Mouse (Mus musculus) erythroblast, embryonic 14.5 days (primary cell): ENCODE data around the gene 4932438A13Rik. TPM values are rescaled to one million over a fixed set of nuclear protein-coding genes. Genes with fewer than 3 reads are reported as not detected.

Experiments used
- H3K27me3 ChIP-seq: 2 replicates; pipeline ENCODE4 v1.6.1; 2012; ENCODE audit warnings: inconsistent platforms; ENCODE audit not compliant: control insufficient read depth
- H3K36me3 ChIP-seq: 2 replicates; pipeline ENCODE4 v1.6.1; 2012; ENCODE audit warnings: mild to moderate bottlenecking, inconsistent platforms; ENCODE audit not compliant: control insufficient read depth
- H3K4me1 ChIP-seq: 2 replicates; pipeline ENCODE4 v1.6.1; 2012; ENCODE audit warnings: inconsistent platforms; ENCODE audit not compliant: control insufficient read depth
- H3K4me3 ChIP-seq: replicated peaks from 2 replicates; pipeline ENCODE3; 2012; ENCODE audit warnings: moderate library complexity, mild to moderate bottlenecking, inconsistent platforms
- H3K9me3 ChIP-seq: 2 replicates; pipeline ENCODE4 v1.6.1; 2012; ENCODE audit warnings: low read length, inconsistent platforms, mixed read lengths; ENCODE audit not compliant: control insufficient read depth
- GATA1 ChIP-seq: IDR thresholded peaks from 2 replicates; pipeline ENCODE4 v1.6.1; 2012; ENCODE audit warnings: low read length, inconsistent platforms, mixed read lengths
- TAL1 ChIP-seq: IDR thresholded peaks from 3 replicates; pipeline ENCODE4 v1.6.1; 2012; ENCODE audit warnings: low read length, inconsistent platforms, mixed read lengths
- polyA plus RNA-seq: library from polyadenylated mRNA; stranded (reverse); fragments of >175 nt; gene quantifications from 2 replicates; pipeline ENCODE4 v1.2.3, GENCODE M21; 2012

Gene 4932438A13Rik
- polyA plus RNA-seq, 1 experiment: 0.08 TPM

DNA sequence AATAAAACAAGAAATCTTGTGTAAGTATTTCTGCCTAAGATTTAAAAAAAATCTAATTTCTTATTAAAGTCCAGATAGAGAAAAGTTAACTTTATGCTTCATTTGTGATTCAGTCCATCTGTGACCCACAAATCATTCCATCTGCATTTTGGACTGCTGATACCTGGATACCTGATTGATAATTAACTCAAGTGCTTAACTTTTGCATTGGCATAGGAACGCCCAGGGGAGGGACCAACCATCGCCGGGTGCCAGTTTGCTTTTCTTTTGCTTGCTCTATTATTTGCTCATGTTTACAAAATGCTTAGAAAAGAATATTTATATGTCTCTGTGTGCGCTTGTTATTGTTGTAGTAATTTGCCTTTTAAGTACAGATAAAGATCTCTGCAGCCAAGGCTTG is 1.6 kb downstream of the 4932438A13Rik start:
- Histone ChIP-seq H3K4me3 (no peak overlapping the region), H3K36me3 (peaks cover 11% of the 10 kb centered on the region), H3K4me1 (peaks cover 20% of the 10 kb centered on the region), H3K9me3 (no peaks in the 10 kb centered on the region), H3K27me3 (no peaks in the 10 kb centered on the region)
- TF ChIP-seq TAL1: no peak
- TF ChIP-seq GATA1: no peak

GRCm38 (mm10) chr3:36905372-36905771 is 42.5 kb downstream of the 4932438A13Rik start:
- H3K4me1 ChIP-seq: no peaks in the 10 kb centered on the region
- TF ChIP-seq TAL1 (no peak), GATA1 (no peak)
- H3K4me3 ChIP-seq: no peak overlapping the region
- H3K36me3 ChIP-seq: peaks cover 13% of the 10 kb centered on the region
- no peaks in the 10 kb centered on the region for H3K27me3 ChIP-seq
- H3K9me3 ChIP-seq: no peaks in the 10 kb centered on the region

DNA sequence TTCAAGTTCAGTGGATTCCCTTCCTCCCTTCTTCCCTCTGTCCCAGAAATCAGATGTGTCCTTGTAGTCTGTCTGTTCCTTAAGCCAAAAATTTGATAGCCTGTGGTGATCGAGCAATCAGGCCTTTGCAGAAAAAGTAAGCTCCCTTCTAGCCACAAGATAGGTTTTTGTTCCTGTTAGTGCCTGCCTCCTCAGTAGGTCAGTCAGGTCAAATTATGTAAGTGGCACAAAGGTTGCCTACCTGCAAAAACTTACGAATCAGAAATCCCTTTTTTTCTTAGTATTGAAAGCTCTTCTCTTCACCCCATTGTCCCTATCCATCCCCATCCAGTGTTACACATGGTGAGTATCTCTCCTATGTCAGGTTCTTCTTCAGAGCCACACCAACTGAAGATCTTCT is 54.9 kb downstream of the 4932438A13Rik start:
- Histone ChIP-seq H3K4me3 (no peak overlapping the region), H3K27me3 (no peaks in the 10 kb centered on the region), H3K9me3 (no peaks in the 10 kb centered on the region), H3K4me1 (no peaks in the 10 kb centered on the region), H3K36me3 (peaks cover 12% of the 10 kb centered on the region)
- TF ChIP-seq TAL1 (no peak), GATA1 (no peak)

DNA sequence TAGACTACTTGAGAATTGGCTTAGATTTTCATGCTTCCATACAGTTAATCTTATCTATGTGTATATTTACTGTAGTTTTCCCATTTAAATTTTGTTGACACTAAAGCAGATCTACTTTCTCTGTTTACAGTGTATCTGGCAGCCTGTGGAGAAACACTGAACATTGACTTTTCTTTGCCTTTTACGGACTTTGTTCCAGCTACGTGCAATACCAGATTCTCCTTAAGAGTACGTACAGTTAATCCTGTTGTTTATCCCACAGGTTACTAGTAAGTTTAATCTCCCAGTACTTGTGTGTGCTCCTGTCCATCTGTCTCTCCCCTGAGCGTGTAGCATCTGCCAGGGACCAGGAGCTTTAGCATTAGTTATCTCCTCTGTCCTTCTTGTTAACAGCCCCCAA is 55.4 kb downstream of the 4932438A13Rik start:
- no peak overlapping the region for H3K4me3 ChIP-seq
- no peaks in the 10 kb centered on the region for H3K27me3 ChIP-seq
- no peaks in the 10 kb centered on the region for H3K9me3 ChIP-seq
- H3K36me3 ChIP-seq: peaks cover 12% of the 10 kb centered on the region
- no peaks in the 10 kb centered on the region for H3K4me1 ChIP-seq
- TF ChIP-seq GATA1: no peak
- no peak for TF ChIP-seq TAL1

- Histone ChIP-seq H3K4me1 (no peaks in the 10 kb centered on the region), H3K27me3 (no peaks in the 10 kb centered on the region), H3K36me3 (peaks cover 11% of the 10 kb centered on the region), H3K9me3 (no peaks in the 10 kb centered on the region), H3K4me3 (no peak overlapping the region)
- no peak for TF ChIP-seq TAL1
- TF ChIP-seq GATA1: no peak
Observed at GRCm38 (mm10) chr3:36941572-36941971, 78.7 kb downstream of the 4932438A13Rik start.

DNA sequence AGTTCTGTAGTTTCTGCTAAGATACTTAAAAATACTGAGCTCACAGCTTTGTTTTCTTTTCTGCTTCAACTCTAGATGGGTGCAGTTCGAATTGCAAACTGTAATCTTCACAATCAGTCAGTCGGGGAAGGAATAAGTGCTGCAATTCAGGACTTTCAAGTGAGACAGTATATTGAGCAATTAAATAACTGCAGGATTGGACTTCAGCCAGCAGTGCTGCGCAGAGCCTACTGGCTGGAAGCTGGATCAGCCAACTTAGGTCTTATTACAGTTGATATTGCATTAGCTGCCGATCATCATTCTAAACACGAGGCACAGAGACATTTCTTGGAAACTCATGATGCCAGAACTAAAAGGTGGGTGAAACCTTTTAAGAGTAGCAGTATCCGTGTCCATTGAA is 79.2 kb downstream of the 4932438A13Rik start:
- no peaks in the 10 kb centered on the region for H3K27me3 ChIP-seq
- no peaks in the 10 kb centered on the region for H3K9me3 ChIP-seq
- H3K4me3 ChIP-seq: no peak overlapping the region
- H3K36me3 ChIP-seq: peaks cover 6% of the 10 kb centered on the region
- TF ChIP-seq GATA1 (no peak), TAL1 (no peak)
- H3K4me1 ChIP-seq: no peaks in the 10 kb centered on the region

- no peaks in the 10 kb centered on the region for H3K9me3 ChIP-seq
- H3K4me1 ChIP-seq: no peaks in the 10 kb centered on the region
- no peaks in the 10 kb centered on the region for H3K27me3 ChIP-seq
- H3K4me3 ChIP-seq: no peak overlapping the region
- TF ChIP-seq GATA1 (no peak), TAL1 (no peak)
- peaks cover 15% of the 10 kb centered on the region for H3K36me3 ChIP-seq
Observed at GRCm38 (mm10) chr3:36943706-36944105, 80.8 kb downstream of the 4932438A13Rik start.

GRCm38 (mm10) chr3:37037979-37038378 is 175.1 kb downstream of the 4932438A13Rik start:
- no peak overlapping the region for H3K4me3 ChIP-seq
- H3K9me3 ChIP-seq: no peaks in the 10 kb centered on the region
- TF ChIP-seq GATA1 (no peak), TAL1 (no peak)
- no peaks in the 10 kb centered on the region for H3K27me3 ChIP-seq
- H3K36me3 ChIP-seq: peaks cover 20% of the 10 kb centered on the region
- H3K4me1 ChIP-seq: no peaks in the 10 kb centered on the region

- no peak overlapping the region for H3K4me3 ChIP-seq
- no peaks in the 10 kb centered on the region for H3K27me3 ChIP-seq
- H3K4me1 ChIP-seq: no peaks in the 10 kb centered on the region
- TF ChIP-seq GATA1 (no peak), TAL1 (no peak)
- H3K9me3 ChIP-seq: no peaks in the 10 kb centered on the region
- peaks cover 22% of the 10 kb centered on the region for H3K36me3 ChIP-seq
Observed at GRCm38 (mm10) chr3:37039811-37040210, 176.9 kb downstream of the 4932438A13Rik start.

DNA sequence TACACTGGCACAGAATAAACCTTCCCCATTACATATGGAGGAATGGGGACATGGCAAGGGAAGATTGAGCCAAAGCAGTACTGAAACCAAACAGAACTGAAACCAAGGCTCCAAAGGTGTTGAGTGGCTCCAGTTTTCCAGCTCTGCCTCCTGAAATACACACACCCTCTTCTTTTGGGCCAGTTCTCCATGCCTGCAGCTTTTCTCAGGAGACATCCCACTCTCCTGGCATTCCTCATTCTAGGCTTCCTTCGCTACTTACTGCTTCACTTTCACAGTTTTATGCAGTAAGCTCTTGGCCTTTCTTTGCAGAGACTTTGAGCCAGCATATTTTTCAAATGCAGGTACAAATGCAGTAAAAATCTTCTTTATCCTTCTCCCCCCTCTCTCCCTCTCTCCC is 188.6 kb downstream of the 4932438A13Rik start:
- TF ChIP-seq GATA1 (no peak), TAL1 (no peak)
- Histone ChIP-seq H3K27me3 (no peaks in the 10 kb centered on the region), H3K36me3 (peaks cover 15% of the 10 kb centered on the region), H3K9me3 (no peaks in the 10 kb centered on the region), H3K4me1 (no peaks in the 10 kb centered on the region), H3K4me3 (no peak overlapping the region)
